Mouse (Mus musculus): Measurements from ENCODE around the gene Krtcap2.
A peak's percentile ranks its signal among the peaks of the same experiment; 100 is the strongest.

Krtcap2 gene

DNA sequence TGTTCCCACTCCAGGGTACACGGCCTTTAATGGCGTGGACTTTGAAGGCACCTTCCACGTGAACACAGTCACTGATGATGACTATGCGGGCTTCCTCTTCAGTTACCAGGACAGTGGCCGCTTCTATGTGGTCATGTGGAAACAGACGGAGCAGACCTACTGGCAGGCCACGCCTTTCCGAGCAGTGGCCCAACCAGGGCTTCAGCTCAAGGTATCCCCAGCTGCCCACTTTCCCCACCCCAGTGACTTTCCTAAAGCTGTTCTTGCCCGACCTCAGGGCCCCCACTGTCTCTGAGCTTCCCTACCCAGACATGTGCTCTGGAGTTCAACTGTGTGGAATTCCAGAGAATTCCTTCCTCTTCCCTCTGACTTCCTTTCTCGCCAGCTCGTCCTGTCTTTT, 21.0 kb upstream of the Krtcap2 start:
- ATAC-seq (ENCODE audit: insufficient number of reproducible peaks, low FRiP score, low TSS enrichment): no peak

DNA sequence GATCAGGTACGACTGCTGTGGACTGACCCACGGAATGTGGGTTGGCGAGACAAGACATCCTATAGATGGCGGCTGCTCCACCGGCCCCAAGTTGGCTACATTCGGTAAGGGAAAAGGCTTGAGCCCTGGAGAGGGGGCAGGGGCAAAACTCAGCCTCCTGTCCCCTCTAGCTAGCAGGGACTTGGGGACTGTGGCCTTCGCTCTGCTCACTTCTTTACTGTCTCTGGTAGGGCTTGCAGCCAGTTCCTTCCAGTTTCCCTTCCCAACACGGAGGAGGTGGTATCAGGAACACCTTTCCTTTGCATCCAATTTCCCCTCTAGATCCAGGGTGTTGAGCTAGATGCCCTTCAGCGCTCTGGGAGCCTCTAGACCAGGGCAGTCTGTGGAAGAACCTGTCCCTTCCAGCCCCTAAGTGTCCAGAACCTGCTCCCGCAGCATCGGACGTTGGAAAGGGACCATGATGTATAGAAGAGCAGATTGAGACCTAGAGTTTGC, 20.4 kb upstream of the Krtcap2 start:
- ATAC-seq (ENCODE audit: insufficient number of reproducible peaks, low FRiP score, low TSS enrichment): no peak

DNA sequence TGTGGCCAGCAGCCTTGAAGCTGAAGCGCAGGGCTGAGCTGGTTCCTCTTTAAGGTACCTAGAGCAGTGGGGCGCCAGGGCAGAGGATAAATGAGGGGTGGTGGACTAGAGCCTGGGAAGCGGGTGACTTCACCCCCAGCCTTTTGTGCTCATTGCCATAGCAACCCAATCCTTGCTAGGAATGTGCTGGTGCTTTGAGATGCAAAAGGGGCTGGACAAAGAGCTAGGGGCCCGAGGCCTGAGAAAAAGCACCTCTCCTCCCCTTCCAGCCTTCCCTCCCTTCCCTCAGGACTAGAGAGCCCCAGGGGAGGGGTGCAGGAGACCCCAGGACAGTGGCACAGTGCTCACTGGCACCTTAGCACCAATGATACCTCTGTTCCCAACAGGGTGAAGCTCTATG, 19.8 kb upstream of the Krtcap2 start:
- no peak for ATAC-seq (ENCODE audit: insufficient number of reproducible peaks, low FRiP score, low TSS enrichment)

DNA sequence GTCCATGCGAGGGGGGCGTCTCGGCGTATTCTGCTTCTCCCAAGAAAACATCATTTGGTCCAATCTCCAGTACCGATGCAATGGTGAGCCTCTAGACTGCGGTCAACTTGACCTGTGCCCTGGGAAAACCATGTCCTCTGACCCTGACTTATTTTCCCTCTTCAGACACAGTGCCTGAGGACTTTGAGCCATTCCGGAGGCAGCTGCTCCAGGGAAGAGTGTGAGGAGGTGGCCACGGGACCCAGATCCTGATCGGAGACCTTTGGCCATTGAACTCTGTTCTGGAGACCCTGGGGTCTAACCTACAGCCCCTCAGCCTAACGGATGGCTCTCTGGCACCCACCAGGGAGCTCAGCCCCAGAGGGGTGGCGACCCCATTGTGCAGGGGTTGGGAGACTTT, 19.4 kb upstream of the Krtcap2 start:
- ATAC-seq (ENCODE audit: insufficient number of reproducible peaks, low FRiP score, low TSS enrichment): no peak

DNA sequence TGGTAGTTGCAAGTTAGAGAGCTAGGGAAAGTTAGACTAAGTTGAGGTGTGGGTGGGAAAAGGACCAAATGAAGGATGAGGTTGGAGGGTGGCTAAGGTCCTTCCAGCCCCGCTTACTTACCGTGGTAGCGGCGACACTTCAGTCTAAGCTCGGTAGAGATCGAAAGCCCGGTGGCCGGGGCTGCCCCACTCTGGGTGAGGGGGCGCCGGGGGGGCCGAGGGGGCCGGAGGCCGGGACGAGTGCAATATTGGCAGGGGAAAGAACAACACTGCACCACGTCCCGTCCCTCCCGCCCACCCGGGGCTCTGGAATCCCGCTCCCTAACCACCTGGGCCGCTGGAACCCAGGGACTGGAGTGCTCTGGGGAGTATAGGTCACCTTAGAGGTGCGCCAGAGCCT, 18.9 kb upstream of the Krtcap2 start, which contains the start of gene Mtx1:
Gene Mtx1 (minus strand): TSS at position 189 of the 400 bp plus-strand sequence.
- no peak for ATAC-seq (ENCODE audit: insufficient number of reproducible peaks, low FRiP score, low TSS enrichment)

DNA sequence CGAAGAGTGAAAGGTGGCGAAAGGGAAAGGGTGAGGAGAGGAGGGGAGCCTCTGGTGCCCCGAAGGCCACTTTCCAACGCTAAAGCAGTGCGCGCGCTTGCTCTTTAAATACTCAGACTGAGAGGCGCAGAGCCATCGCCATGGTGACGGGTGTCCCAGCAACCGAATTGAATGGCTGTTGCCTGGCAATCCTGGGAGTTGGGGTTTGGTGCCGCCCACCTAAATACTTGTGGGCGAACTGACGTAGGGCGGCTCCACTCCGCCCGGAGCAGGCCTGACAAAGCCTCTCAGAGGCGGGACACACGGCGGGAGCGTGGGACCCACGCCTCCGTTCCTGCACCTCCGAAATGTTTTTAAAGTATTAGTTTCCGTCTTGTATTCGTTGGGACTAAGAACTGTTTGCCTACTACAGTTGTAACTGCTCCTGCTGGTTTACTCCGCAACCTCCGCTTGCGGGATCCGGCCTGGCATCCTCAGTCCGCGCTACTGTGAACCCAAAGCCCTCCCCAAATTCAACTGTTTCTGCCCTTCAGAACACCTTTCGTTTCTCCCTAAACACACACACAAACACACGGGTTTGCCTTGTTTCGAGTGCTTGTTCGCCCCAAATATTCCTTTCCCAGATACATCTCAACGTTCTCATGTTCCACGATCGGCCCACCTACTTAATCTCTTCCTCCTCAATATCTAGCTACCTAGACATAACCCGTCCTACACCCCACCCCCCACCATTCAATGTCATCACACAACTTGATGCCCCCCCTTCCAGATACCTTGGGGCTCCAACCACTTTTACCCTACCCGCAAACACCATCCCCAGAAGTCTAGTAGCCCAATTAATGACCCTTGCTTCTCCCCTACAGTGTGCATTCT, 18.2 kb upstream of the Krtcap2 start:
- ATAC-seq (ENCODE audit: insufficient number of reproducible peaks, low FRiP score, low TSS enrichment): no peak

DNA sequence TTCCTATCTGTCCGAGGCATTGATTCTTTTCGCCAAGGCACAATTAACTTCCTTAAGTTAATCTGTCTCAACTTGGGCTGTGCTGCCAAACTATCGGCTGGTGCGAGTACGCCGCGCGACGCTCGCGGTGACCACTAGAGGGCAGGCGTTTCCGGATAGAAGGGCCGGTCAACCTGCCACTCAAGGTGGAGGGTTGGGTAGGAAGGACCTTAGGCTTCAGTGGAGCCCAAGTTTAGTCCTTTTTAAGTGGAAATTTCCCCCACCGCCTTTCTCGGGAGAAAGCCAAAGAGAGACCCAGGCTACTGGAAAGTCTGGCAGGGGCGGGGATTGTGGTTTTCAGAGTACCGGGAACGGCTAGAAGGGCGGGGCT, 17.6 kb upstream of the Krtcap2 start:
- ATAC-seq (ENCODE audit: insufficient number of reproducible peaks, low FRiP score, low TSS enrichment): peak; percentile 69

DNA sequence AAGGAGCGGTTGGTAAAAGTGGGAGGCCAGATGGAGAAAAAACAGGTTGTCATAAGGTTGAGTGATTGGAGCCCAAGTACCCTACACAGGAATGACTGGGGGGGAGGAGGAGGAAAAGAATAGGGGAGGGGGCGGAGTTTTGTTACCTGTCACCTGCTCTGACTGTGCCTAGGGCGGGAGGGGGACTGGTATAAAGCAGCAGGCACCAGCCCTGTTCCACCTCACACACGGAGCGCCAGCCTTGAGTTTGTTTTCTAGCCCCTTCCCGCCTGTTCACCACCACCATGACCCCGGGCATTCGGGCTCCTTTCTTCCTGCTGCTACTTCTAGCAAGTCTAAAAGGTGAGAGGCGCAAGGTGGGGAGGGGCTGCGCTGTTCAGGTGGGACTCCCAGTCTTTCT, 16.9 kb upstream of the Krtcap2 start, which contains the start of gene Muc1:
Gene Muc1 (plus strand): TSS at position 222 of the 400 bp plus-strand sequence.
- no peak for ATAC-seq (ENCODE audit: insufficient number of reproducible peaks, low FRiP score, low TSS enrichment)

DNA sequence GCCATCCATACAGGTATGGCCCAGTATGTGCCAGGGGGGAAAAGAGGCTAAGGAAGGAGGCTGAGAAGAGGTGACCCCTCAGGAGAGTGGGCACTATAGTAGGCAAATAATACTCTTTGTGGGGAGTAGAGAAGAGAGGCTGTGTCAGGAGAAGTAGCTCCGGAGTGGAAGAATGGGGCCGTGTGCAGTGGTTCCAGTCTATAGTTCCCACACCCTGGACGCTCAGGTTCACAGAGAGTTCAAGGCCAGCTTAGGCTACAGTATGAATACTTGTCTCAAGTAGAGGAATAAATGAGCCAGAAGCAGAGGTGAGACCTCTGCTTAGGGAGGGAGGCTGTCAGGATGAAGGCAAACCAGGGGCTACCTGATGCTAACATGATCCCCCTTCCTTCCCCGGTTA, 16.5 kb upstream of the Krtcap2 start:
- no peak for ATAC-seq (ENCODE audit: insufficient number of reproducible peaks, low FRiP score, low TSS enrichment)

DNA sequence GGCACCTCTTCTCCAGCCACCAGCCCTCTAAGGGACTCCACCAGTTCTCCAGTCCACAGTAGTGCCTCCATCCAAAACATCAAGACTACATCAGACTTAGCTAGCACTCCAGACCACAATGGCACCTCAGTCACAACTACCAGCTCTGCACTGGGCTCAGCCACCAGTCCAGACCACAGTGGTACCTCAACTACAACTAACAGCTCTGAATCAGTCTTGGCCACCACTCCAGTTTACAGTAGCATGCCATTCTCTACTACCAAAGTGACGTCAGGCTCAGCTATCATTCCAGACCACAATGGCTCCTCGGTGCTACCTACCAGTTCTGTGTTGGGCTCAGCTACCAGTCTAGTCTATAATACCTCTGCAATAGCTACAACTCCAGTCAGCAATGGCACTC, 15.2 kb upstream of the Krtcap2 start:
- no peak for ATAC-seq (ENCODE audit: insufficient number of reproducible peaks, low FRiP score, low TSS enrichment)

DNA sequence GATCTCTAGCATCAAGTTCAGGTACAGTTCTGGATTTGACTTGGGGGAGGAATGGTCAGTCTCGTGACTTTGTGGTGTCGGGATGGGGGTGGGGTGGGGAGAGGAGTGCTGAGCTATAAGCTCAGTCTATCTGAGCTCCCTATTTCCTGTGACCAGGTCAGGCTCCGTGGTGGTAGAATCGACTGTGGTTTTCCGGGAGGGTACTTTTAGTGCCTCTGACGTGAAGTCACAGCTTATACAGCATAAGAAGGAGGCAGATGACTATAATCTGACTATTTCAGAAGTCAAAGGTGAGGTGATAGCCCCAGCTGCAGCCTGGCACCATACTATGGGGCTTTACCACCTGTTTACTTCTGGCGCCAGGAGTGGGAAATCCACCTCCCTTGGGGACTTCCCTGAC, 14.4 kb upstream of the Krtcap2 start:
- ATAC-seq (ENCODE audit: insufficient number of reproducible peaks, low FRiP score, low TSS enrichment): no peak

DNA sequence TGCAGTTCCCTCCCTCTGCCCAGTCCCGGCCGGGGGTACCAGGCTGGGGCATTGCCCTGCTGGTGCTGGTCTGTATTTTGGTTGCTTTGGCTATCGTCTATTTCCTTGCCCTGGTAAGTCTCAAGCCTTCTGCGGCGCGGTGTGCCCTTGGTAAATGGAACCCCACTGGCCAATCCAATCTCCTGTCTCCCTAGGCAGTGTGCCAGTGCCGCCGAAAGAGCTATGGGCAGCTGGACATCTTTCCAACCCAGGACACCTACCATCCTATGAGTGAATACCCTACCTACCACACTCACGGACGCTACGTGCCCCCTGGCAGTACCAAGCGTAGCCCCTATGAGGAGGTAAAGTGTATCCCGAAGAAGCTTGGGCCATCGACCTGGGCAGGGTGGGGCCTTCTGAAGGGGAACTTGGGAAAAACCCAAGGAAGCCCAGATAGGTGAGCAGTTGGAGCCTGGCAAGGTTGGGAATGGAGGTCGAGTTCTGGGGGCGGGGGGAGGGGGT, 13.9 kb upstream of the Krtcap2 start:
- ATAC-seq (ENCODE audit: insufficient number of reproducible peaks, low FRiP score, low TSS enrichment): no peak

DNA sequence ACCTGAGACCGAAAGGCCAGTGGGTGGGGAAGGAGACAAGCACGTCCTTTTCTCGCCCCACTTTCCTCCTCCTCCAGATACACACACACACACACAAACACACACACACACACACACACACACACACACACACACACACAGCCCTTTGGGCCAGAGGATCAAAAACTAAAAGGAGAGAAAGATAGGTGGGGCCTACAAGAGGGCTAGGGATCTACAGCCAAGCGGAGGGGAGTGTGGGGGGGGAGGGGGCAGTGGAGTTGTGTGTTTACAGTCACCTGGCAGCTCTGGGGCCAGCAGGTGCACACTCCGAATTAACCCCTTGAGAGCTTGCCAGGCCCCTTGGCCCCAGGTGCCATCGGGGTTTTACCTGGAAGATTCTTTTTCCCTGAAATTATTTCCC, 13.2 kb upstream of the Krtcap2 start:
- no peak for ATAC-seq (ENCODE audit: insufficient number of reproducible peaks, low FRiP score, low TSS enrichment)

DNA sequence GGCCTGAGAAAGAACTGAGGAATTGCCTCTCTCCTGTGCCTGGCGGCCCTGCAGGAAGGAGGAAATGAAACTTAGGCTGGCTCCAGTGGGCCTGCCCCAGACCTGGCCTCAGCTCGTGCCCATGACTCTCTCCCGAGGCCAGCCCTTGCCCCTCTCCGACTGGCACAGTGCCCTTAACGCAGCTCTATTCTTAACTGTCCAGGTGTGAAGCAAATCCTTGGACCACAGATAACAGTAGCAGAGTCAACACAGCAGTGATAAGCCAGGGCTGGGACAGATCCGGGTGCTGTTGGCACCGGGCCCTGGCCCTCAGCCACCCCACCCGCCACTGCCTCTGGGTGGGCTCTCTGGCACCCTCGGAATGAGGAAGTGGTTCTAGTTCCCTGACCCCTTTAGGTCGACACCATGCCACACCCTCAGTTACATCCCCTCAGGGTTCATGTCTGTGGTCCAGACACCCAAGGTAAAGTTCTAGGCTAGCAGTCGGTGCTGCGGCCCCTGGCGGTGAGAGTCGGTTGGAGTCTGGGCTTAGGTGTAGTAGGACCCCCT, 12.1 kb upstream of the Krtcap2 start:
- ATAC-seq (ENCODE audit: insufficient number of reproducible peaks, low FRiP score, low TSS enrichment): no peak

DNA sequence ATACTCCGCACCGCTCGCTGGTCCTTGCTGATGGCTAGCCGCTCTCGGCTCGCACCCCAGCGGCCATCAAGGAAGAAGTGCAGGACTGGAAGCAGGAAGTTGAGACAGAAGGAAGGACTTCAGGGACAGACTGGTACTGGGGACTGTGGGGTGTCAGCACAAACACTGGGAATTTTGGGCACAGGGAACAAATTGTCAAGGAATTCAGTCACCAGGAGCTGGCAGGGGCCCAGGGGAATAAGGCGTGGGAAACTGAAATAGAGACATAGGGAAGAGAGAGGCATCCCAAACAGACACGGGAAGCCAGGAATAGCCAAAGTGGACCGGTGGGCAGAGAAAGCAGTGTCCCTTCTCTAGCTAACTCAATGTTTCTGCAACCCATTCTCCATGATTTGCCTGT, 9.2 kb upstream of the Krtcap2 start:
- ATAC-seq (ENCODE audit: insufficient number of reproducible peaks, low FRiP score, low TSS enrichment): no peak

DNA sequence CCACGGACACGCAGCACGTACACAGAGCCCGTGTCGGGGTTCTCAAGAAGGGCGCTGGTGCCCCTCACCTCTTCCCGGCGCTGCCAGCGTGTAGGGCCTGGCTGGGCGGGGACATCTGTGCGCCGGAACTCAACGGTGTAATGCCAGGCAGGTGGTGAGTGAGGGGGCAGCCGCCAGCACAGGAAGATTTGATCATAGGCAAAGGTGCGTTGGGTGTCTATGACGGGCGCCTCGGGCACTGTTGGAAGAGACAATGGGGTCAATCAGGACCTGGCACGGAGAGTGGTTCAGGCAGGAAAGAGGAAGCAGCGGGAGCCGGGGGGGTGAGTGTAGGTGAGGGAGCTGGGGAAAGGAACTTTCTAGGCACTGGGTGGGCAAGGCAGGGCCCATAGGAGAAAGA, 8.1 kb upstream of the Krtcap2 start:
- no peak for ATAC-seq (ENCODE audit: insufficient number of reproducible peaks, low FRiP score, low TSS enrichment)

DNA sequence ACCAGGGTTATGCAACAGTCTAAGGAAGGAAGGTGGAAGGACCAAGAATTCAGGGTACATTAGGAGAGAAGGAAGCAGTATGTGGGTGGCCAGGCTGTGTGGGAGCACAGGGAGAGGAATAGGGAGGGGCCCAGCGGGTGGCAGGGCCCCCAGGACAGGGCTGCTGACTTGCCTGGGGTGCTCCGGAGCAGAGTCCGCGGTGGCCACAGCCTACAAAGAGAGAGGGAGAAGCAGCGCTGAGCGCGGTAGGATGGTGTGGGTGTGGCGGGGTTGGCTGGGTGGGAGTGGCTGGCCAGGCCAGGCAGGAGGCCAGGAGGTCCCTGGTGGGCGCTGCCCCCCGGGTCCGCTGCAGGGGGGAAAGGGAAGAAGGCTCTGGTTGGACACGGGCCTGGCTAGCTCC, 7.3 kb upstream of the Krtcap2 start:
- ATAC-seq (ENCODE audit: insufficient number of reproducible peaks, low FRiP score, low TSS enrichment): no peak

DNA sequence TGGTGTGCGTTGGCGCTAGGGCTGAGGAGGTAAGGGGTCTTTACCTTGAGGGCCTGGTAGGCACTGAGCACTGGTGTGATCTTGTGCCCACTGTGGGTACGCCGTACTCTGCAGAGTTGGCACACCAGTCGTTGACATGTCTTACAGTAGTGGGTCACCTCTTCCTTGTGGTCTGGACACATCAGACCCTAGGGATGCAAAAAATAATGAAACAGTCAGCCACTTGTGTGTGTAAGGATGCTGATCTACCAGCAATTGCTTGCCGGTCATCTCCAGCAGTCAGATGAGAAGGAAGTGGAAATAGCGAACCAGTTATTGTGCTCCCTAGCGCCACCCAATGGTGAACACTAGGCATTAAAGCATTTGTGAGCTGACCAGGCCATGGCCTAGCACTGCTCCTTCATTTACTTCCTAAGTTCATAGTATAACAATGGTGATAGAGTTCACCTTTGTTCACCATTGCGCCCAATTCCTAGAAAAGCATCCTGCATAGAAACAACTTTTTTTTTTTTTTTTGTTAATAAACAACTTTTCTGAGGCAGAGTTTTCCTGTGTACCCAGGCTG, 3.4 kb upstream of the Krtcap2 start:
- no peak for ATAC-seq (ENCODE audit: insufficient number of reproducible peaks, low FRiP score, low TSS enrichment)

DNA sequence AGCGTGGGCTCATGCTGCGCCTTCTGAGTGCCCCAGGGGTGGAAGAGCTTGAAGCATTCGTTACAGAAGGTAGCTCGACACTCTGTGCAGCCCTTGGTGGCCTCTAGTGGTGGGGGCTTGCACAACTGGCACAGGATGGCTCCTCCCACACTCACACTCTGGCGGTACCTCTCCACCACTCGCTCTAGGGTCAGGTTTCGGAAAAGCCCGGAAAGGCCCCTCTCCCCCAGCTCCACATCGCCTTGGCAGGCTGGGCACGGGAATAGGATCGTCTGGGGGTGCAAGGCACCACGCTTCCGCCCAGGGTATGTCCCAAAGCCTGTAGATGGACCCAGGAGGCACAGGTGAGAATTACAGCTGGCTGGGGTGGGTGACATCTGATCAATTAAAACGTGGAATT, 2.2 kb upstream of the Krtcap2 start:
- ATAC-seq (ENCODE audit: insufficient number of reproducible peaks, low FRiP score, low TSS enrichment): no peak

DNA sequence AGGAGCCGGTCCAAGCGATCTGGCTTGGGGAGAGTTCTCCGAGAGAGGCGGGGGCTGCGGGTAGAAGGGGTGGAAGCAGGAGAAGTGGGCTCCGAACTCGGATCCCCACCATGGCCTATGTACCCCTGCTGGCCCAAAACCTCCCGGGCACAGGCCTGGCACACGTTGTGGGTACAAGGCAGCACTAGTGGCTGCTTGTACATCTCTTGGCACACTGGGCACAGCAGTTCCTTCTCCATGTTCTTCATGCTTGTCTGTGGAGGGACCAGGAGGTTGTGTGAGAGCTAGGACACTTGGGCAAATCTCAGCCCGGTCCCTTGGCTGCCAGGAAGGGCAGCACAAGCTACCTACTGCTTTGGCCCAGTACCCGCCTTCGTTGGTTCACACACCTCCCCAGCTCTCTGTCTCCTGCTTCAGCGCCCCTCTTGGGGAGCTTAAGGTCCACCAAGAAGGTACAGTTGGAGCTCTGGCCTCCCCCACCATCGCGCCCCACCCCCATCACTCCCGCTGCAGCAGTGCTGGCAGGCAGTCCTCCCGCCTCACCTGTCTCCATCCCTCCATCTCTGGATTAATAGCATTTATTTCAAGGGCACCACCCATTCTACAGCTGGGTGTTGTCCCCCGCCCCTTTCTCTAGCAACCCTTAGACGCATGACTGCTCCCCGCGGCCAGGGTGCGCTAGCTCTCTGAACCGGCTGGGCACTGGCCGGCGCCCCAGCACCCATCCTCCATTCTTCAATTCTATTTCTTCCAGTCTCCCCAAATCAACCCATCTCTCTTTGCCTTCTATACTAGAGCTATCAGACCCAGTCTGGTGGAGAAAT, 1.4 kb upstream of the Krtcap2 start:
- ATAC-seq (ENCODE audit: insufficient number of reproducible peaks, low FRiP score, low TSS enrichment): no peak
